Mouse (Mus musculus) megakaryocyte, adult 5-6 weeks (primary cell): ENCODE measurements at regions not wholly inside any gene's neighbourhood (a gene's known extent, or its start where the extent isn't known, plus 50 kb on each side); places are given as distances from the start of the nearest gene placed in this dataset.

Experiments used
- ATAC-seq: 2 replicates; pipeline ENCODE4 v1.8.0; 2016; ENCODE audit warnings: mild to moderate bottlenecking, inconsistent platforms; ENCODE audit not compliant: poor library complexity, severe bottlenecking

GRCm38 (mm10) chr4:131207249-131207648 is 263.1 kb downstream of the Matn1 start:
- ATAC-seq: no peak

DNA sequence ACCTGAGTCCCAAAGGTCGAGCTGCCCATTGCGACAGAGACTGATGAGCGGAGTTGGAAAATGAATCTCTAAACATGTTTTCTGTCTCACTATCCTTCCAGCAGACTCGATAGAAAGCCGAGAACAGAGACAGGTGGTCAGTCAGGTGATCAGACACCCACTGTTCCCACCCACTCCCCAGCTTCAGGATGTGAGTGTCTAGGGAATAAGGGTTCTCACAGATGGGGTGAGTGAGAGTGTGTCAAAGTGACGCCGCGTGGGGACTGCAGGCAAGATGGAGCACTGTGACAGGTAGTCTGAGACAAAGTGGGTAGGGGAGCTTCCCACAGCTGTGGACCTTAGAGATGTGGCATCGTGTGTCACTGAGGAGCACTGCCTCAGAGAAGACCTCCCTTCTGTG is 264.0 kb downstream of the Matn1 start:
- no peak for ATAC-seq

DNA sequence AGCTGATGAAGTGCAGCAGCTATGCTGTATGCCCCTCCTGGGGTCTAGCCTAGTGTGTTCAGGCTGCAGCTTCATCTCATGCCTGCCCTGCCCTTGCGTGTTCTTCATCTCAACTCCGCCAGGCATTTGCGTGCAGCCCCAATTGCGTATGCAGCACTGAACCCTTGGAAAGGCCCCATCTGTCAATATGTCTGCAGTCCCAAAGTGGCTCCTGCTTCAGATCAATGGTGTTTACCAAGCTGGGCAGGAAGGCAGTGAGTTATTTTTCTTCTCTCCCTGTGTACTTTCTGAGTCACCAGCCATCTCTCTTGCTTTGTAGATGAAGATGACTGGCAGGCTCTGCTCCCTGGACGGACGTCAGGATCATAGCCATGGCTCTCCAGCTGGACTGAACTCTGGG is 264.5 kb downstream of the Matn1 start:
- ATAC-seq: no peak

GRCm38 (mm10) chr4:131212711-131213110 is 268.5 kb downstream of the Matn1 start:
- no peak for ATAC-seq

- ATAC-seq: no peak
These were observed 271.5 kb downstream of the Matn1 start for GRCm38 (mm10) chr4:131215682-131216081.

- ATAC-seq: no peak
These were observed 272.2 kb downstream of the Matn1 start for GRCm38 (mm10) chr4:131216361-131216760.

- no peak for ATAC-seq
These were observed 272.9 kb downstream of the Matn1 start for GRCm38 (mm10) chr4:131217083-131217482.

DNA sequence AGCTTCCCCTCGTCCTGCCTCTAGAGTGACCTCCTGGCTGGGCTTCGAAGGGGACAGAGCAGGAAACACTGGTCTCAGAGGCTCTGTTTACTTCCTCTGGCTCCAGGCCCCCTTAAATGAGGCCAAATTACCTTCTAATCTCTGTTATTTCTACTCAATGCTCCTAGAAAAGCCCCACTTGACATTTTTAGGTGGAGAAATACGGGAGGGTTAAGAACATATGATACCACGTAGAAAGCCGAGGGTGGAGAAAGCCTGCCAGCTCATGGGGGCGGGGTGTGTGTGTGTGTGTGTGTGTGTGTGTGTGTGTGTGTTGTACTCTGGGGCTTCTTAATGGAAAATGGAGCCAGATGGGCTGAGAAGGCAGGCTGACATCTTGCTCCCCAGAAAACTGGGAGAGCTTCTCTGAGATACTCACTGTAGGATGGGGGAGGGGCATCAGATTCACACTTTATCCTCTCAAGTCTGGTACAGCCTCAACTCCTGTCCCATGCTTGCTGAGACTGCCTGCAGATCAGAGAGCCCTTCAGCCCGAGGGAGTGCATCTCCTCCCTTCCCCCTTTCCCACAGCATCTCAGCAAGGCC is 273.5 kb downstream of the Matn1 start:
- ATAC-seq: no peak

DNA sequence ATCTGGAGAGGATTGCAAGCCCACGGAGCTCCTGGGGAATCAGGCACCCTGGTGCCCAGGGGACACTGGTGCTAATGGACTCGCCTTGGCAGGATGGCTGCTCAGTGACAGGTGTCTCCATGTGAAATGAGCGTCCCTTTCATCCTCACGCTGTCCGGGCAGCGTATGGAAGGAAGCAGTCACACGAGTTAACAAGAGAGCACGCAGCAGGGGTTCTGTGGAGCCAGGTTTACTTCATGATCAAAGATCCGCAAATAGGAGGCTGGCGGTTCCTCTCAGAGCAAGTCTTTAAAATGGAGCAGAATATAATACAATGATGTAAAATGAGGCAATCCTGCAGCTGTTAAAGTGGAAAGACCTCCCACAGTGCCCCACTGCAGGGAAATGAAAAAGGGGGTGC is 276.8 kb downstream of the Matn1 start:
- ATAC-seq: no peak

DNA sequence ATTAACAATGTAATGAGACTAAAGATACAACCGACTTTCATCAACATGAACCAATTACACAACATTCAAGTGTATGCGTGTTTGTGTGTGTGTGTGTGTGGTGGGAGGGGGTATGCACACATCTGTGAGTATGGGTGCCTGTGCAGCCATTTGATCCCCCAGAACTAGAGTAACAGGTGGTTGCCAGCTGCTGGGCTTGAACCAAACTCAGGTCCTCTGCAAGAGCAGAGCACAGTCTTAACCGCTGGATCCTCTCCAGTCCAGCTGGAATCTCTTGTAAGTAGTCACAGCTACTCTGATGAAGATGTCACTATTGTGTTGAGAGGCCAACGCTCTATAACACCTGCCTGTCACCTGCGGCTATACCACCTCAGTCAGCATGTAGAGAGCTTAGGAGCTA is 286.2 kb downstream of the Matn1 start:
- no peak for ATAC-seq

DNA sequence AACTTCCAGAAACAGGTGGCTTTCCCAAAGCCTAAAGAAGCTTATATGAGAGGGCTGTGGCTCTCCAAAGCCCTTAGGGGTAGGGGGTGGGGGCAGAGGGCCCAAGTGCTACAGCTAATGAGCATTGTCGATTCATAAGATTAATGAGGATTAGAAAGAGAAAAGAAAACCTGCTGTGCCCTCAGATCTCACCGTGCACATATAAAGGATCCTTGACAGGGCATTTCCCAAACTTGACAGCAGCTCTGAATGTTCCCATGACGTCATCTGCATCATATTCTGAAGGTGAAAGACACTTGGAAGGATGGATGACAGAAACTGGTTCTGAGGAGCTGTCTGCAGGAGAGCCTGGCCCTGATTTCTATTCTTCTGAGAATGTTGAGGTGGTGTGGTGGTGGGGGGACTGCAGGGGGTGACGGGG is 292.4 kb downstream of the Matn1 start:
- ATAC-seq: no peak

DNA sequence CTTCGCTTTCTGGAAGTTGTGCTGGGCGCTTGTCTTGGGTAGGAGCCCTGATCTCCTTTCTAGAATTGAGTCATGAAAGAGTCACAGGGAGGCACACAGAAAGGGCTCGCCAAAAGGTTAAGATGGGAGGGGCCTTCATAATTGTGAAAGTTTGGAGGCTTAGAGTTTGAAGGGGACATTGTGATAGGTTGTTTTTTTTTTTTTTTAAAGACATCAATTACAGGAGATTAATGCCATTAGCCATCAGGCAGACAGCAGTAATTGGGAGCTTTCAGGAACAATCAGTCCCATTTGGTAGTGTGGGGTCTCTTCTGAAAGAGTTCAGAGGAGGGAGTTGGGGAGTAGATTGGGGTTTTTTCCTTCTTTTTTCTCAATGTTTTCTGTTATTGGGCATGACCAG is 294.4 kb downstream of the Matn1 start:
- no peak for ATAC-seq

DNA sequence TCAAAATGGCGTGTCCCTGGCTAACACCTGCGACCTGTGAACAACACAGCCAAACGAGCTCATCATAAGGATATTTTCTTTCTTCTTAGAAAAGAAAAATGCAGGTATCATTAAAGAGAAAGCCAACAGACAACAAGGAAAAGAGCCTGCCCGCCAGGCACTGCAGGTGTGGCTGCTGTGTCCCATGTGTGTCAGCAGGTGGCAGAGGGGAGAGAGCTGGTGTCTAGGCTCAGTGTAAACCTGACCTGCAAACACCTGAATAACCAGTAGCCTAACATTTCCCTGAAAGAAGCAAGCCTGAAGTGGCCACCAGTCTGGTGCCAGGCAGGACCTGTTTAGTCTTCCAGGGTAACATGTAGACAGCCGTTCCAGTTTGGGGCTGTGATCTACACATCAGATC is 294.9 kb downstream of the Matn1 start:
- no peak for ATAC-seq

DNA sequence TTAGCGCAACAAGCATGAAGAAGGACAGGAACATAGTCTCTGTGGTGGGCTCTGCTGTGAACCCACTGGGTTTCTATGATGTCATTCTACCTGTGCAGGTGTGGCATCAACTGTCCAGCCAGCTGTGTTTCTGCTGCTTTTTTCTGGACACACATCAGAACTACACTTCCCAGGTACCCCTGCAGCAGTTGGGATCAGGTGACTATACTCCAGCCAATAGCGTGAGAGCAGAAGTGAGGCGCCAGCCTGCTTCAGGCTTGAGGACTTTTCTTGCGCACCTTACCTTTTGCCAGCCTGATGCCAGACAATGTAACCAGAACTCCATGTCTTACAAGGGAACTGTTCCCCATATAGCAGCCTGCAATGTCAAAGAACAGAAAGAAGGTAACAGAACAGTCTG is 296.3 kb downstream of the Matn1 start:
- ATAC-seq: no peak

GRCm38 (mm10) chr4:131242250-131242649 is 298.1 kb downstream of the Matn1 start:
- ATAC-seq: no peak

GRCm38 (mm10) chr4:131243744-131244387 is 299.7 kb downstream of the Matn1 start:
- no peak for ATAC-seq

DNA sequence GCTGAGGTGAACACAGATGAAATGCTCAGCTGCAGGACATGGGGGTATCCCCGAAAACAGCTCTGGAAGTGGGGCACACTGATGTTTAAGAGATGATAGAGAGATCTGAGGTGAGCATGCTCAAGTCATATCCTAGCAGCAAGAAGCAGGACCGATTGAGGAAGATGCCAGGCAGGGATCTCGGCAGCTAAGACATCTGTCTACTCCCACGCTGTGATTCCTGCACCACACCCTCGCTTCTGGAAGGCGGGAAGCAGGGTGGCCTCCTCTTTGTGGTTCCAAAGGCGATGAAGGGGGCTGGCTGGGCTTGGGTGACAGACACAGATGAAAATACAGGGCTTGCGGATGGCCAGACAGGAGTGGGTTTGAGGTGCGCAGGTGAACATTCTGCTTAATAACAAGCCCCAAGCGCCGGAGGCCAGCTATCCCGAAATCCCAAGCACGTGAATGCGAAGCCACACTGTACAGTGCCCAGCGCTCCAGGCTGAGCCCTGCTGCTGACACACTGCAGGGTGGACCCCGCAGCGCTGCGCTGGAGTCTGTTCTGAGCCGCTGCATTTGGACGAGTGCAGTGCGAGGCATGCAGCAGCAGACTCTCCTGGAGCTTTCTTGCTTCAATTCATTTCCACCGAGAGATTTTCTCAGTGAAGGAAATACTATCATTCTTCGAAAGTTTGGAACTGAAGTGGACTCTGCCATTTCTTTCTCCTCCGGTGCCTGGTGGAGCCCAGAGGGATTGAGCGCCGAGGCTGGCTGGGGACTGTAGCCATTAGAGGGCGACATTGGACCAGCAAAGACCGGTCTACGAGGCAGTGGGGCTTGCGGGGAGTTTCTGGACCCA is 308.6 kb downstream of the Matn1 start:
- ATAC-seq: no peak

DNA sequence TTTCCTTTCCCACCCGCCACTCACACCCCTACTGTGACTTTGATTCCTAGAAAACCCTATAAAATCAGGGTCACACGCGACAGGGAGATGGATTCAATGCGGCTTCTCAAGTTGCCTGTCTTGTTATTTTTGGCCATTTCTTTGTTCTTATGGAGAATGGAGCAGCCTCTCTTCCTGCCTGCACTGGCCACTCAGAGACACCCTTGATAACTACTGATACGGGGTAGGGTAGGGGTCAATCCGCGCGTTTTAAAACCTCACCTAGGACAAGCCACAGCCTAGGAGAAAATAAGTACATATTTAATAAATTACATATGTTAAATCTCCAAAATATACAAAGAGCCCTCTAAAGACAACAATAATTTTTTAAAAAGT is 309.2 kb downstream of the Matn1 start:
- no peak for ATAC-seq

DNA sequence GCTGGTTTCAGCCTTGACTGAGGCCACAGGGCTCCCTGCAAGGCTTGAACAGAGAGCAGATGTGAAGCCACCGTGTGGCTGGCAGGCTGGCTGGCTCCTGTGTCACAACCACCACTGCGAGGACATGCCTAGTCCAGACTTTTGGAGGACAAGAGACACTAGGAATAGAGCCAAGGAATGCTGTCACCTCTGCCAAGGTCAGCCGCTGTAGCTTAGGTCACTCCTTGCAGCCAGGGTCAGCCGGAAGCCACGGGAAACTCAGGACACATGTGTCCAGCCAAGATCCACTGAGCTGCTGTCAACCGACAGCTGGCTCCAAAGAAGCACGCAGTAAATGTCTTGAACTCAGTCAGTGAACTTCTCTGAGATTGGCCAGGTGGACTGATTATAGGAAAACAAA is 310.1 kb downstream of the Matn1 start:
- no peak for ATAC-seq

DNA sequence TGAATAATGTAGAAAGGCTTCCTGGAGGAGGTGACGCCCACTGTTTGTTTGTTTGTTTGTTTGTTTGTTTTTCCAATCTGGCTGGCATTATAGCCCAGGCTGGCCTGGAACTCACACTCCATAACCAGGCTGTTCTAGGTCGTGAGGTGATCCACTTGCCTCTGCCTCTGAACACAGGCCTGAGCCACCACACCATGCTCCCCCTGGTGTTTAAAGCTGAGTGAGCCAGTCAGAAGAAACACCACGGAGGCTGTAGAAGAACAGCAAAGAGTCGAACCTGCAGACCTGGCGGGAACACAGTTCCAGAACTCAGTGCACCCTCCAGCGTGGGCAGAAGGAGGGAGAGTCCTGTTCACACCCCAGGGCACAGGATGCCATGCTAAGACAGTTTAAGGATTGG is 310.5 kb downstream of the Matn1 start:
- no peak for ATAC-seq

DNA sequence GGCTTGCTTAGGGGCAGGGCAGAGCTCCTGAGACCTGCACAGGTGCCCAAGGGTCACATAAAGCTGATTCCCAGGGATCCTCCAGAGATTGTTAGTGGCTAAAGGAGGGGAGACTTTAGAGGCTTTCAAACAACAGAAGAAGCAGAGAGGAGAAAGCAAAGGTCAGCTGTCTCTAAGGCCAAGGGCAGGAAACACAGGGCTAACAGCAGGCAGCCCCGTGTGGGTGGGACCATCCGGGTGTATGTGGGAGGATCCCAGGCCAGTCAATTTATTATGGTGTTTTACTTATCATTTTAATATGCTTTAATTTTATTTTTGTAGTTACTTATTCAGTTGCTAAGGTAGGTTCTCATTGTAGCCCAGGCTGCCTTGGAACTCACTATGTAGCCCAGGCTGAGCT is 317.1 kb downstream of the Matn1 start:
- ATAC-seq: no peak

- ATAC-seq: no peak
These were observed 318.7 kb downstream of the Matn1 start for GRCm38 (mm10) chr4:131262909-131263308.
